Mouse (Mus musculus) cerebellum, adult 2 months (tissue): ENCODE results near the gene Wdtc1. TPM values are rescaled to one million over a fixed set of nuclear protein-coding genes. Genes with fewer than 3 reads are reported as not detected.

Source experiments
- DNase-seq, 2 experiments: peaks; one replicate each; pipeline ENCODE4 v3.0.0; 2021
- H3K27ac ChIP-seq: fragments of 200-500 bp; 2 replicates; pipeline ENCODE4 v1.5.1; 2012; ENCODE audit warnings: low read length, control low read depth, inconsistent platforms; ENCODE audit not compliant: insufficient read depth
- H3K27me3 ChIP-seq: fragments of 200-500 bp; 2 replicates; pipeline ENCODE4 v1.6.1; 2012; ENCODE audit warnings: inconsistent platforms, mild to moderate bottlenecking, low read length, moderate library complexity; ENCODE audit not compliant: control insufficient read depth, insufficient read depth
- H3K4me1 ChIP-seq: fragments of 200-500 bp; 2 replicates; pipeline ENCODE4 v1.6.1; 2011; ENCODE audit warnings: low read length; ENCODE audit not compliant: control insufficient read depth, insufficient read depth
- H3K4me3 ChIP-seq: fragments of 200-500 bp; replicated peaks from 2 replicates; pipeline ENCODE3; 2011; ENCODE audit warnings: mild to moderate bottlenecking, low read depth, low read length, control low read depth; ENCODE audit not compliant: insufficient read depth
- CTCF ChIP-seq: fragments of 200-500 bp; IDR thresholded peaks from 2 replicates; pipeline ENCODE4 v1.5.1; 2011; ENCODE audit warnings: low read depth, mild to moderate bottlenecking, control low read depth, low read length, moderate library complexity, borderline replicate concordance; ENCODE audit not compliant: insufficient read depth
- POLR2A ChIP-seq: fragments of 200-500 bp; IDR thresholded peaks from 2 replicates; pipeline ENCODE4 v1.6.1; 2011; ENCODE audit warnings: low read length, control low read depth, borderline replicate concordance; ENCODE audit not compliant: insufficient read depth
- WGBS: fragments of 180-500 bp; shearing (Covaris S2); methylation state at CpG from one replicate; pipeline ENCODE4 v1.1.7; 2018; 5-methylcytosine and 5-hydroxymethylcytosine counted together
- polyA plus RNA-seq: library from polyadenylated mRNA; depleted of rRNA; stranded (reverse); fragments of >200 nt; gene quantifications from 2 replicates; pipeline ENCODE4 v1.2.3, GENCODE M21; 2012; rRNA removed

Wdtc1 gene
- polyA plus RNA-seq, 1 experiment, result 46.6 TPM

DNA sequence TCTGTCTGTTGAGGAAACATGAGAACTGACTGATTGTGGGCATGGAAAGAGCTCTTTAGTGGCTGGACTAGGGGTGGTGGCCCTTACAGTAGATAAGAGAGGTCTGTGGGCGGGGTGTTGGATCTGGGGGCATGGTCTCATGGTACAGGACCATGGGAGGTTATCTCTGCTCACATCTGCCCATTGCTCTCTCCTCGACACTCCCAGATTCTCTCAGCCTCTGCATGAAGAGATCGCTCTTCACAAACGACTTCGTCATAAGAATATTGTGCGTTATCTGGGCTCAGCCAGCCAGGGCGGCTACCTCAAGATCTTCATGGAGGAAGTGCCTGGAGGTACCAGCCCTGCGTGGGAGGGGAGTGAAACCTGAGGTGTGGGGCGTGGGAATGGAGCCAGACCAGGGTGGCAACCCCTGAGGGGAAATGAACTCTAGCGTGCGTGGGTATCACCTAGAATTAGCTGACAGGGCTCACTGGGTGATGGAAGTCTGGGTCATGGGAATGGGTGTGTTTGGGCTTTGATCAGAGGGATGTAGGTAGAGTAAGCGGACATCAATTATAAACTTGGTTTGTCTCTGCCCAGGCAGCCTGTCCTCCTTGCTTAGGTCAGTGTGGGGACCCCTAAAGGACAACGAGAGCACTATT is 105.4 kb downstream of the Wdtc1 start:
- H3K27me3 ChIP-seq, result no peaks in the 10 kb centered on the region
- DNase-seq, result no peak
- H3K27ac ChIP-seq, result no peak overlapping the region
- no peaks in the 10 kb centered on the region for H3K4me1 ChIP-seq
- no peak for TF ChIP-seq POLR2A
- no peak for TF ChIP-seq CTCF
- WGBS, result 85% methylated on average over 13 of the region's 13 CpGs
- no peak overlapping the region for H3K4me3 ChIP-seq

DNA sequence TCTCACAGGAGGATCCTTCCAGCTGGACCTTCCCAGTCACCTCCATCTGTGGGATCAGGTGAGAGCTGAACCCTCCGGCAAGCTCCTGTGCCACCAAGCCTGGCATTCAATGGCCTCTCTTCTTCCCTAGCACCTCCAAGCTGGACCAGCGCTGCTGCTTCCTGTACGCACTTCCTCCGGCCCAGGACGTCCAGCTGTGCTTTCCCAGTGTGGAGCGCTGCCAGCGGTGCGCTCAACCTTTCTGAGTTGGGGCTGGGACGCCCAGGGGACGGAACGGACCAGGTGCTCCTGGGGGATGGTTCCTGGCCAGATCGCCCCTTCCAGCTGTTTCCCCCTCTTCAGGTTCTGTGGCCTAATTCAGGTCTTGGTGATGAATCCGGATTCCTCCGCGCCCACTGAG is 106.2 kb downstream of the Wdtc1 start:
- H3K27me3 ChIP-seq, result no peaks in the 10 kb centered on the region
- H3K27ac ChIP-seq, result no peak overlapping the region
- H3K4me1 ChIP-seq, result no peaks in the 10 kb centered on the region
- DNase-seq, result no peak
- H3K4me3 ChIP-seq, result no peak overlapping the region
- TF ChIP-seq CTCF (no peak), POLR2A (no peak)
- 31% methylated on average over 15 of the region's 15 CpGs for WGBS

DNA sequence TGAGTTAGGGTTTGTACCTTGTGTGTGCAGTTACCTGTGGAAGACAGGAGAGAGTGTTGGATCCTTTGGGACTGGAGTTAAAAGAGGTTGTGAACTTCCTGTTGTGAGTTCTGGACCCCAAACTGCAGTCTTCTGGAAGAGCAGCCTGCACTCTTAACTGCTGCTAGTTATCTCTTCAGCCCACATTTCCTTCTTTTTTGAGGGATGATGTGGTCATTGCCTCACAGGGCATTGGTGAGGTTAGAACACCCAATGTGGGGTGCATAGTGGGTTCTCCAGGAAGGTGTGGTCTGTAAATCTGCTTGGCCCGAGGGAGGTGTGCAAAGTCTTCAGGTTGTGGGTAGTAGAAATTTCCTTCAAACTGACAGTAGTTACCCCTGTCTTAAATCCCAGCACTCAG is 109.0 kb downstream of the Wdtc1 start:
- no peak for TF ChIP-seq POLR2A
- TF ChIP-seq CTCF, result no peak
- Histone ChIP-seq H3K27me3 (no peaks in the 10 kb centered on the region), H3K4me1 (no peaks in the 10 kb centered on the region; the same call in 1 of the 2 replicates), H3K27ac (no peak overlapping the region), H3K4me3 (no peak overlapping the region)
- 85% methylated on average over 1 of the region's 1 CpGs for WGBS
- no peak for DNase-seq

DNA sequence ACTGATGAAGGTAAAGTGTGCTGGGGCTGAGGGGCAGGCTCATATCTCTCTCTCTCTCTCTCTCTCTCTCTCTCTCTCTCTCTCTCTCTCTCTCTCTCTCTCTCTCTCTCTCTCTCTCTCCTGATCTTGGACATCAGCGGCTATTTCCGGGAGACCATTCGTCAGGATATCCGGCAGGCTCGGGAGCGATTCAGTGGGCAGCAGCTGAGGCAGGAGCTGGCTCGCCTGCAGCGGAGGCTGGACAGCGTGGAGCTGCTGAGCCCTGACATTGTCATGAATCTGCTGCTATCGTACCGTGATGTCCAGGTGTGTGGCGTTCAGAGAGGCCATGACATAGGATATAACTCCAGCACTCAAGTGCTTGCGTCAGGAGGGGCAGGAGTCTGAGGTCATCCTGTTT is 109.7 kb downstream of the Wdtc1 start:
- WGBS, result 66% methylated on average over 11 of the region's 13 CpGs
- no peaks in the 10 kb centered on the region for H3K27me3 ChIP-seq
- DNase-seq, result no peak
- H3K4me3 ChIP-seq, result no peak overlapping the region
- H3K27ac ChIP-seq, result no peak overlapping the region
- no peaks in the 10 kb centered on the region; the same call in 1 of the 2 replicates for H3K4me1 ChIP-seq
- no peak for TF ChIP-seq POLR2A
- no peak for TF ChIP-seq CTCF

DNA sequence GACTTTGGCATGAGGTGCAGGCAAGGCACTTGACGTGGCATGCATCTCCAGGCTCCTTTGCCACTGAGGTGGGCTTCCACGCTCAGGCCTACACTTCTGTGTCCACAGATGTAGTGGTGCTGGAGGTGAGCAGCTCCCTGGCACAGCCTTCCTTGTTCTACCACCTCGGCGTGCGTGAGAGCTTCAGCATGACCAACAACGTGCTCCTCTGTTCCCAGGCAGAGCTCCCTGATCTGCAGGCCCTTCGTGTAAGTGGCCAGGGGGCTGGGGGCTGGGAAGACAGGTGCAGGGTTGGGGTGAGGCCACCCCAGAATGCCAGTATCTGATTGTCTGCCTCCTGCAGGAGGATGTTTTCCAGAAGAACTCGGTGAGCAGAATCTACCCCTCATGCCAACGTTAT is 110.6 kb downstream of the Wdtc1 start:
- no peak overlapping the region for H3K4me3 ChIP-seq
- H3K4me1 ChIP-seq, result no peaks in the 10 kb centered on the region; the same call in 1 of the 2 replicates
- WGBS, result 64% methylated on average over 9 of the region's 9 CpGs
- DNase-seq, result no peak
- no peaks in the 10 kb centered on the region for H3K27me3 ChIP-seq
- no peak for TF ChIP-seq POLR2A
- TF ChIP-seq CTCF, result no peak
- no peak overlapping the region for H3K27ac ChIP-seq

Other genes with a start within 250 kb of the Wdtc1 start
- gene Wasf2, start 223.0 kb downstream of the Wdtc1 start, polyA plus RNA-seq, result 15.0 and 16.3 TPM in 2 replicates
- gene Cd164l2, start 141.3 kb downstream of the Wdtc1 start, polyA plus RNA-seq, result 7.4 and 10.9 TPM in 2 replicates
- 10.1 and 10.9 TPM in 2 replicates for gene Gpr3, start 140.9 kb downstream of the Wdtc1 start, polyA plus RNA-seq
- 4.0 and 4.7 TPM in 2 replicates for gene Map3k6, start 112.7 kb downstream of the Wdtc1 start, polyA plus RNA-seq
- 0.59 and 0.60 TPM in 2 replicates for gene Sytl1, start 90.4 kb downstream of the Wdtc1 start, polyA plus RNA-seq
- 152 and 153 TPM in 2 replicates for gene Tmem222, start 75.7 kb downstream of the Wdtc1 start, polyA plus RNA-seq
- gene Slc9a1, start 16.2 kb upstream of the Wdtc1 start, polyA plus RNA-seq, result 47.6 and 49.5 TPM in 2 replicates
- 0.21 and 0.26 TPM in 2 replicates for gene Tent5b, start 126.7 kb upstream of the Wdtc1 start, polyA plus RNA-seq
- 153 and 162 TPM in 2 replicates for gene Trnp1, start 145.1 kb upstream of the Wdtc1 start, polyA plus RNA-seq
- 0.10 TPM in 1 of 2 replicates, not detected in the other for gene Kdf1, start 165.5 kb upstream of the Wdtc1 start, polyA plus RNA-seq
- gene Nudc, start 192.5 kb upstream of the Wdtc1 start, polyA plus RNA-seq, result 197 and 231 TPM in 2 replicates
- 2.1 and 2.6 TPM in 2 replicates for gene Nr0b2, start 199.9 kb upstream of the Wdtc1 start, polyA plus RNA-seq
- 9.4 and 10.2 TPM in 2 replicates for gene Gpatch3, start 221.3 kb upstream of the Wdtc1 start, polyA plus RNA-seq
- 23.6 and 23.9 TPM in 2 replicates for gene Gpn2, start 230.9 kb upstream of the Wdtc1 start, polyA plus RNA-seq
- gene Sfn, start 248.7 kb upstream of the Wdtc1 start, polyA plus RNA-seq, result 4.2 and 4.8 TPM in 2 replicates